Mouse (Mus musculus): ENCODE data around the gene Sdhaf4. TPM values are rescaled to one million over a fixed set of nuclear protein-coding genes. Genes with fewer than 3 reads are reported as not detected.

The Sdhaf4 gene
- polyA plus RNA-seq, 1 experiment, result 31.0 TPM

DNA sequence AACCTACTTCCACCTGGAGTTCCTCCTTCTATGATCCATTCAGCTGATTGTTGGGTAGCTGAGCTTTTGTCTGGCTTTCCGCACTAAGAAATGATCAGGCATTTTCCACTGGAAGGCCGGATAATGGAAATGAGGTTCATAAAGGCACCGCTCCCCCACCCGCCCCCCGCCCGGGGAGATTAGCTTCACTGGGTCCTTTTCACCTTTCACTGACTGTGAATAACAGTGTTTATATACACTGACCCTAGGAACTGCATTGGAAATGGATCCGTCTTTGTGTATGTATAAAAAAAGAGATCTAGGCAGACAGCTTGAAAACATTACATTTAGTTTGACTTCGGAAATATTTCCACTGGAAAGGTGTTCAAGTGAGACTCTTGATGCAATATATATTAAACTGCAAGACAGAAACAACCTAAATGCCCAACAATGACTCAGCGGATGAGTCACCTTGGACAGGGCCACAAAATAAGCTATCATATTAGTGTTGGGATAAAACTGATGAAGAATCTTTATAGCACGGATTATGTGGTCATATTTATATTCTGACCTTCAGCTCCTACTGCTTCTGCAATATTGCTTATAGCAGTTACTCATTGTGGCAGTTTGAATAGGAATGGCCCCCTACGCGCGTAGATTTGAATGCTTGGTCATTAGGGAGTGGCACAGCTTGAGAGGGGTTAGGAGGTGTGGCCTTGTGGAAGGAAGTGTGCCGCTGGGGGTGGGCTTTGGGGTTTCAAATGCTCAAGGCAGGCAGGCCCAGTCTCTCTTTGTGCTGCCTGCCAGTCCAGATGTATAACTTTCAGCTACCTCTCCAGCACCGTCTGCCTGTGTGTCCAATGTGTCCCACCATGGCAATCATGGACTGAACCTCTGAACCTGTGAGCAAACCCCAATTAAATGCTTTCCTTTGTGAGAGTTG lies 56.4 kb downstream of the Sdhaf4 start:
- no peak overlapping the region for H3ac ChIP-seq (ENCODE audit: control insufficient read depth, insufficient read length, low read depth)
- H3K4me3 ChIP-seq (ENCODE audit: insufficient read depth, poor library complexity, severe bottlenecking), result no peak overlapping the region
- no peaks in the 10 kb centered on the region for H3K36me3 ChIP-seq (ENCODE audit: control insufficient read depth, insufficient read depth)
- no peak for TF ChIP-seq CTCF (IDR thresholded peaks at IDR 0.05; ENCODE audit: control insufficient read depth, insufficient read depth, insufficient read length)
- TF ChIP-seq FOSL1 (IDR thresholded peaks at IDR 0.05; ENCODE audit: insufficient read depth, low read length, poor library complexity, severe bottlenecking), result peak; percentile 71
- H3K79me2 ChIP-seq (ENCODE audit: control insufficient read depth, insufficient read depth), result no peaks in the 10 kb centered on the region
- H3K27me3 ChIP-seq (ENCODE audit: control insufficient read depth, insufficient read depth, insufficient read length), result no peaks in the 10 kb centered on the region
- no peaks in the 10 kb centered on the region for H3K79me3 ChIP-seq (ENCODE audit: low read depth)

- H3K27me3 ChIP-seq (ENCODE audit: control insufficient read depth, insufficient read depth, insufficient read length), result no peaks in the 10 kb centered on the region
- H3K79me2 ChIP-seq (ENCODE audit: control insufficient read depth, insufficient read depth), result no peaks in the 10 kb centered on the region
- no peak overlapping the region for H3K4me3 ChIP-seq (ENCODE audit: insufficient read depth, poor library complexity, severe bottlenecking)
- TF ChIP-seq MAX (IDR thresholded peaks at IDR 0.05) (no peak), MYOG (IDR thresholded peaks at IDR 0.05; ENCODE audit: control insufficient read depth, extremely low read depth, insufficient read length) (no peak), USF1 (IDR thresholded peaks at IDR 0.05; ENCODE audit: low read depth) (no peak), MYOD1 (IDR thresholded peaks at IDR 0.05; ENCODE audit: control insufficient read depth, insufficient read length, low read depth) (no peak), CEBPB (IDR thresholded peaks at IDR 0.05; ENCODE audit: low read depth) (no peak), FOSL1 (IDR thresholded peaks at IDR 0.05; ENCODE audit: insufficient read depth, low read length, poor library complexity, severe bottlenecking) (no peak), CTCF (IDR thresholded peaks at IDR 0.05; ENCODE audit: control insufficient read depth, insufficient read depth, insufficient read length) (no peak)
- H3K36me3 ChIP-seq (ENCODE audit: control insufficient read depth, insufficient read depth), result no peaks in the 10 kb centered on the region
- H3K79me3 ChIP-seq (ENCODE audit: low read depth), result no peaks in the 10 kb centered on the region
- H3ac ChIP-seq (ENCODE audit: control insufficient read depth, insufficient read length, low read depth), result no peak overlapping the region
These were observed 57.2 kb downstream of the Sdhaf4 start for GRCm38 (mm10) chr1:23948290-23948689.

Other genes with a start within 250 kb of the Sdhaf4 start
- 0.11 TPM for gene B3gat2, start 243.9 kb downstream of the Sdhaf4 start, polyA plus RNA-seq (2012; fragmentation: generic; extraction: Trizol)
- gene Smap1, start 83.3 kb downstream of the Sdhaf4 start, polyA plus RNA-seq (2012; fragmentation: generic; extraction: Trizol), result 23.0 TPM
- gene Fam135a, start 94.7 kb upstream of the Sdhaf4 start, polyA plus RNA-seq (2012; fragmentation: generic; extraction: Trizol), result 3.9 TPM
- not detected for gene Col9a1, start 172.0 kb upstream of the Sdhaf4 start, polyA plus RNA-seq (2012; fragmentation: generic; extraction: Trizol)

Data from C2C12 (cell line).